Mouse (Mus musculus) cerebellum, adult 18-20 months (tissue): ENCODE data around the gene Copb1.
"Not testable (repeated sequence)": the region's sequence is repeated elsewhere in the genome, so short reads cannot be mapped to it uniquely, and the experiment has no call there.

Source experiments
- DNase-seq, 2 experiments: peaks; one replicate each; pipeline ENCODE4 v3.0.0; 2021

Gene Copb1

GRCm38 (mm10) chr7:114216908-114217307, 37.6 kb downstream of the Copb1 start:
- no peak for DNase-seq

GRCm38 (mm10) chr7:114214385-114214784, 40.1 kb downstream of the Copb1 start:
- DNase-seq = no peak

GRCm38 (mm10) chr7:114213537-114213936, 41.0 kb downstream of the Copb1 start:
- peak in 1 of 2 experiments; percentile 9 for DNase-seq

GRCm38 (mm10) chr7:114210618-114211017, 43.9 kb downstream of the Copb1 start:
- DNase-seq = no peak

GRCm38 (mm10) chr7:114209841-114210240, 44.7 kb downstream of the Copb1 start:
- DNase-seq = no peak

- no peak for DNase-seq
Observed at GRCm38 (mm10) chr7:114203491-114204359, 50.8 kb downstream of the Copb1 start.

GRCm38 (mm10) chr7:114202972-114203404, 51.5 kb downstream of the Copb1 start:
- DNase-seq = no peak

- DNase-seq = no peak
Observed at GRCm38 (mm10) chr7:114200651-114201050, 53.9 kb downstream of the Copb1 start.

GRCm38 (mm10) chr7:114199428-114200110, 54.9 kb downstream of the Copb1 start:
- DNase-seq = no peak

GRCm38 (mm10) chr7:114198252-114198651, 56.3 kb downstream of the Copb1 start:
- DNase-seq = no peak

- not testable (repeated sequence) for DNase-seq
Observed at GRCm38 (mm10) chr7:114196588-114196987, 57.9 kb downstream of the Copb1 start.

GRCm38 (mm10) chr7:114194788-114195187, 59.7 kb downstream of the Copb1 start:
- not testable (repeated sequence) for DNase-seq

GRCm38 (mm10) chr7:114194224-114194623, 60.3 kb downstream of the Copb1 start:
- no peak for DNase-seq

GRCm38 (mm10) chr7:114193284-114194067, 61.0 kb downstream of the Copb1 start:
- no peak for DNase-seq

GRCm38 (mm10) chr7:114192581-114192980, 61.9 kb downstream of the Copb1 start:
- DNase-seq = no peak

- DNase-seq = no peak
Observed at GRCm38 (mm10) chr7:114183416-114183815, 71.1 kb downstream of the Copb1 start.

- DNase-seq = no peak
Observed at GRCm38 (mm10) chr7:114182708-114183107, 71.8 kb downstream of the Copb1 start.

- peak; percentile 89 for DNase-seq
Observed at GRCm38 (mm10) chr7:114181391-114181790, 73.1 kb downstream of the Copb1 start.

GRCm38 (mm10) chr7:114176588-114176987, 77.9 kb downstream of the Copb1 start:
- DNase-seq = no peak

- no peak for DNase-seq
Observed at GRCm38 (mm10) chr7:114171354-114172097, 83.0 kb downstream of the Copb1 start.

- no peak for DNase-seq
Observed at GRCm38 (mm10) chr7:114169996-114170395, 84.5 kb downstream of the Copb1 start.

GRCm38 (mm10) chr7:114169381-114169780, 85.1 kb downstream of the Copb1 start:
- DNase-seq = no peak
